Mouse (Mus musculus) layer of hippocampus, adult 11-12 months (tissue): ENCODE data around the gene H2-M10.2.
A peak's percentile ranks its signal among the peaks of the same experiment; 100 is the strongest.

Source experiments
- DNase-seq: peaks from one replicate; pipeline ENCODE4 v3.0.0; 2022; ENCODE audit warnings: low spot score

H2-M10.2 gene

GRCm38 (mm10) chr17:36286390-36286789 lies at the start of gene H2-M10.2:
Gene H2-M10.2, minus strand, starts transcription at chr17:36286490.
- DNase-seq = no peak

GRCm38 (mm10) chr17:36326055-36326454 lies 39.8 kb upstream of the H2-M10.2 start, which contains the start of gene H2-M10.1:
Gene H2-M10.1, minus strand, starts transcription at chr17:36326155.
- no peak for DNase-seq

GRCm38 (mm10) chr17:36315689-36316253 lies 29.5 kb upstream of the H2-M10.2 start:
- DNase-seq = no peak

GRCm38 (mm10) chr17:36315041-36315688 lies 28.9 kb upstream of the H2-M10.2 start:
- peak; percentile 75 for DNase-seq

GRCm38 (mm10) chr17:36314511-36314910 lies 28.2 kb upstream of the H2-M10.2 start:
- DNase-seq = no peak

- no peak for DNase-seq
Measured at GRCm38 (mm10) chr17:36309293-36309692, 23.0 kb upstream of the H2-M10.2 start.

GRCm38 (mm10) chr17:36308855-36309254 lies 22.6 kb upstream of the H2-M10.2 start:
- peak; percentile 83 for DNase-seq

GRCm38 (mm10) chr17:36281521-36282245 lies 4.6 kb downstream of the H2-M10.2 start:
- no peak for DNase-seq

- no peak for DNase-seq
Measured at GRCm38 (mm10) chr17:36274776-36275175, 11.5 kb downstream of the H2-M10.2 start.

- DNase-seq = no peak
Measured at GRCm38 (mm10) chr17:36273796-36274195, 12.5 kb downstream of the H2-M10.2 start.

GRCm38 (mm10) chr17:36272643-36273366 lies 13.5 kb downstream of the H2-M10.2 start:
- no peak for DNase-seq

- DNase-seq = peak; percentile 83
Measured at GRCm38 (mm10) chr17:36271586-36272256, 14.6 kb downstream of the H2-M10.2 start, which contains the start of gene Trim39. Gene Trim39, minus strand, starts transcription at chr17:36272247.

- DNase-seq = peak; percentile 89
Measured at GRCm38 (mm10) chr17:36270956-36271585, 15.2 kb downstream of the H2-M10.2 start.

- no peak for DNase-seq
Measured at GRCm38 (mm10) chr17:36265834-36266233, 20.5 kb downstream of the H2-M10.2 start.

- DNase-seq = no peak
Measured at GRCm38 (mm10) chr17:36264273-36264925, 21.9 kb downstream of the H2-M10.2 start.

- DNase-seq = no peak
Measured at GRCm38 (mm10) chr17:36261511-36262166, 24.7 kb downstream of the H2-M10.2 start.

- DNase-seq = no peak
Measured at GRCm38 (mm10) chr17:36257969-36258368, 28.3 kb downstream of the H2-M10.2 start, which contains the start of gene Rpp21. Gene Rpp21, minus strand, starts transcription at chr17:36258069.

- DNase-seq = peak; percentile 80
Measured at GRCm38 (mm10) chr17:36257241-36257947, 28.9 kb downstream of the H2-M10.2 start.

GRCm38 (mm10) chr17:36253087-36253600 lies 33.1 kb downstream of the H2-M10.2 start:
- no peak for DNase-seq
